Mouse (Mus musculus): ENCODE measurements around the gene Eif3l. TPM values are rescaled to one million over a fixed set of nuclear protein-coding genes. Genes with fewer than 3 reads are reported as not detected.

Gene Eif3l
- polyA plus RNA-seq, 1 experiment from 2014 or later = 182 TPM

GRCm38 (mm10) chr15:79141566-79141917 is 66.6 kb downstream of the Eif3l start:
- peaks cover 26% of the 10 kb centered on the region for H3K36me3 ChIP-seq (ENCODE audit: control insufficient read depth, insufficient read depth, low read length)
- no peaks in the 10 kb centered on the region for H3K27me3 ChIP-seq (ENCODE audit: control insufficient read depth, insufficient read depth, low read length)
- DNase-seq = no peak
- ATAC-seq (ENCODE audit: low FRiP score, low TSS enrichment) = no peak; the same call in 1 of the 2 replicates
- peaks cover 11% of the 10 kb centered on the region for H3K4me1 ChIP-seq (ENCODE audit: control insufficient read depth, insufficient read depth, low read length)
- H3K9me3 ChIP-seq (ENCODE audit: control insufficient read depth, low read length) = no peaks in the 10 kb centered on the region
- peak overlapping the region; percentile 69 for H3K9ac ChIP-seq (replicated peaks; ENCODE audit: low read length)
- H3K4me3 ChIP-seq (replicated peaks; ENCODE audit: low read depth, low read length) = peak overlapping the region; percentile 92
- 0 out of 2 replicates have a peak overlapping the region, but pooled peaks have one; percentile 26 for H3K27ac ChIP-seq (replicated peaks; ENCODE audit: low read depth, low read length)
- WGBS = 0% methylated on average over 7 of the region's 7 CpGs
- peak overlapping the region; percentile 71 for H3K4me2 ChIP-seq (ENCODE audit: low read length)

- H3K4me2 ChIP-seq (ENCODE audit: low read length) = no peak overlapping the region
- H3K27me3 ChIP-seq (ENCODE audit: control insufficient read depth, insufficient read depth, low read length) = no peaks in the 10 kb centered on the region
- DNase-seq (no peak), ATAC-seq (ENCODE audit: low FRiP score, low TSS enrichment) (no peak)
- no peak overlapping the region for H3K27ac ChIP-seq (replicated peaks; ENCODE audit: low read depth, low read length)
- no peaks in the 10 kb centered on the region for H3K9me3 ChIP-seq (ENCODE audit: control insufficient read depth, low read length)
- H3K4me1 ChIP-seq (ENCODE audit: control insufficient read depth, insufficient read depth, low read length) = peaks cover 11% of the 10 kb centered on the region
- peaks cover 44% of the 10 kb centered on the region for H3K36me3 ChIP-seq (ENCODE audit: control insufficient read depth, insufficient read depth, low read length)
- H3K9ac ChIP-seq (replicated peaks; ENCODE audit: low read length) = no peak overlapping the region
- WGBS = 89% methylated on average over 12 of the region's 12 CpGs
- no peak overlapping the region for H3K4me3 ChIP-seq (replicated peaks; ENCODE audit: low read depth, low read length)
Measured at GRCm38 (mm10) chr15:79143316-79143715, 68.3 kb downstream of the Eif3l start.

Other genes starting within 250 kb of the Eif3l start
- 7.8 and 8.8 TPM in 2 replicates for gene Cdc42ep1, start 232.6 kb upstream of the Eif3l start, polyA plus RNA-seq (2014; fragmentation: Nextera tagmentation; extraction: Ambion mirVana)
- gene Lgals2, start 219.7 kb upstream of the Eif3l start, polyA plus RNA-seq (2014; fragmentation: Nextera tagmentation; extraction: Ambion mirVana) = not detected in 2 replicates
- gene Gga1, start 198.0 kb upstream of the Eif3l start, polyA plus RNA-seq (2014; fragmentation: Nextera tagmentation; extraction: Ambion mirVana) = 37.3 and 42.0 TPM in 2 replicates
- gene Gm49510, start 175.5 kb upstream of the Eif3l start, polyA plus RNA-seq (2014; fragmentation: Nextera tagmentation; extraction: Ambion mirVana) = not detected in 2 replicates
- 1.7 and 2.9 TPM in 2 replicates for gene Sh3bp1, start 175.4 kb upstream of the Eif3l start, polyA plus RNA-seq (2014; fragmentation: Nextera tagmentation; extraction: Ambion mirVana)
- 111 and 147 TPM in 2 replicates for gene Pdxp, start 161.3 kb upstream of the Eif3l start, polyA plus RNA-seq (2014; fragmentation: Nextera tagmentation; extraction: Ambion mirVana)
- 13.8 and 101 TPM in 2 replicates for gene Lgals1, start 148.5 kb upstream of the Eif3l start, polyA plus RNA-seq (2014; fragmentation: Nextera tagmentation; extraction: Ambion mirVana)
- 61.0 and 70.8 TPM in 2 replicates for gene Nol12, start 140.2 kb upstream of the Eif3l start, polyA plus RNA-seq (2014; fragmentation: Nextera tagmentation; extraction: Ambion mirVana)
- 42.5 and 46.5 TPM in 2 replicates for gene Triobp, start 127.5 kb upstream of the Eif3l start, polyA plus RNA-seq (2014; fragmentation: Nextera tagmentation; extraction: Ambion mirVana)
- 94.4 and 154 TPM in 2 replicates for gene H1f0, start 46.7 kb upstream of the Eif3l start, polyA plus RNA-seq (2014; fragmentation: Nextera tagmentation; extraction: Ambion mirVana)
- gene Galr3, start 33.3 kb upstream of the Eif3l start, polyA plus RNA-seq (2014; fragmentation: Nextera tagmentation; extraction: Ambion mirVana) = not detected in 2 replicates
- gene Ankrd54, start 12.3 kb upstream of the Eif3l start, polyA plus RNA-seq (2014; fragmentation: Nextera tagmentation; extraction: Ambion mirVana) = 50.2 and 52.6 TPM in 2 replicates
- gene Micall1, start 33.7 kb downstream of the Eif3l start, polyA plus RNA-seq (2014; fragmentation: Nextera tagmentation; extraction: Ambion mirVana) = 11.8 and 11.9 TPM in 2 replicates
- 287 and 355 TPM in 2 replicates for gene Polr2f, start 65.8 kb downstream of the Eif3l start, polyA plus RNA-seq (2014; fragmentation: Nextera tagmentation; extraction: Ambion mirVana)
- 14.0 and 17.3 TPM in 2 replicates for gene 1700088E04Rik, start 66.1 kb downstream of the Eif3l start, polyA plus RNA-seq (2014; fragmentation: Nextera tagmentation; extraction: Ambion mirVana)
- gene Sox10, start 90.1 kb downstream of the Eif3l start, polyA plus RNA-seq (2014; fragmentation: Nextera tagmentation; extraction: Ambion mirVana) = 1.5 and 2.3 TPM in 2 replicates
- gene Pick1, start 154.0 kb downstream of the Eif3l start, polyA plus RNA-seq (2014; fragmentation: Nextera tagmentation; extraction: Ambion mirVana) = 47.7 and 74.3 TPM in 2 replicates
- gene Gm49486, start 154.2 kb downstream of the Eif3l start, polyA plus RNA-seq (2014; fragmentation: Nextera tagmentation; extraction: Ambion mirVana) = 1.6 TPM in 2 replicates
- gene Slc16a8, start 179.6 kb downstream of the Eif3l start, polyA plus RNA-seq (2014; fragmentation: Nextera tagmentation; extraction: Ambion mirVana) = 0.28 and 0.34 TPM in 2 replicates
- gene Baiap2l2, start 210.4 kb downstream of the Eif3l start, polyA plus RNA-seq (2014; fragmentation: Nextera tagmentation; extraction: Ambion mirVana) = 1.9 and 2.0 TPM in 2 replicates

Data from midbrain, embryonic 14.5 days (tissue).